Mouse (Mus musculus) embryonic fibroblast, embryonic 13.5 days (primary cell): Measurements from ENCODE around the gene Myo5c. TPM values are rescaled to one million over a fixed set of nuclear protein-coding genes. Genes with fewer than 3 reads are reported as not detected.

ENCODE experiments used
- H3K27ac ChIP-seq: 2 replicates; pipeline ENCODE4 v1.5.1; 2012; ENCODE audit warnings: low read length, control low read depth, inconsistent platforms; ENCODE audit not compliant: insufficient read depth
- H3K4me1 ChIP-seq: 2 replicates; pipeline ENCODE4 v1.6.1; 2011; ENCODE audit warnings: low read length; ENCODE audit not compliant: control insufficient read depth, insufficient read depth
- H3K4me3 ChIP-seq: 2 replicates; pipeline ENCODE4 v1.5.1; 2011; ENCODE audit warnings: mild to moderate bottlenecking, control low read depth, low read length; ENCODE audit not compliant: insufficient read depth
- CTCF ChIP-seq: IDR thresholded peaks from 2 replicates; pipeline ENCODE4 v1.5.1; 2011; ENCODE audit warnings: mild to moderate bottlenecking, control low read depth, low read length, moderate library complexity, borderline replicate concordance; ENCODE audit not compliant: insufficient read depth
- POLR2A ChIP-seq: IDR thresholded peaks from 2 replicates; pipeline ENCODE4 v1.6.1; 2011; ENCODE audit warnings: low read depth, mild to moderate bottlenecking, control low read depth, low read length, moderate library complexity
- polyA plus RNA-seq: library from polyadenylated mRNA; stranded (reverse); fragments of >200 nt; gene quantifications from 2 replicates; pipeline ENCODE4 v1.2.4, GENCODE M21; 2011; ENCODE audit warnings: low read depth; ENCODE audit not compliant: missing spikeins, insufficient read length

The Myo5c gene
- polyA plus RNA-seq, 1 experiment = 1.9 TPM

GRCm38 (mm10) chr9:75274486-75274885, 42.7 kb downstream of the Myo5c start:
- no peak for TF ChIP-seq CTCF
- TF ChIP-seq POLR2A = no peak
- Histone ChIP-seq H3K4me3 (no peak overlapping the region), H3K27ac (no peak overlapping the region), H3K4me1 (no peaks in the 10 kb centered on the region)

- H3K4me3 ChIP-seq = no peak overlapping the region
- no peaks in the 10 kb centered on the region for H3K4me1 ChIP-seq
- no peak overlapping the region for H3K27ac ChIP-seq
- TF ChIP-seq CTCF = no peak
These were observed 43.2 kb downstream of the Myo5c start for GRCm38 (mm10) chr9:75275051-75275450.

DNA sequence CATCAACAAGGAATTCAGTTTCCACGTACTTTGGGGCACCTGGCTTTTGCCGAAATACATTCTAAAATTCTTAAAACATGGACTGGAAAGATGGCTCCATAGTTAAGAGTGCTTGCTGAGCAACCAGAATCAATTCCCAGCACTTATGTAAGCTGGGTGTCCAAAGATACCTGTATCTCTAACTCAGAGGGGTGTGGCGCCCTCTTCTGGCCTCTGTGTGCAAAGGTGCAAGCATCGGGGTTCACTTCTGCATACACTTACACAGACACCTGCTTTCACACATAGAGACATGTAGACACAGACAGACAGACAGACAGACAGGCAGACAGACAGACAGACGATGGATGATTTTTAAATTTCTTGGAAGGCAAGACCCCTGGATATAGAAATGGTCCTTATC, 49.0 kb downstream of the Myo5c start:
- TF ChIP-seq CTCF = peak; percentile 43; the same call in 1 of the 2 replicates
- TF ChIP-seq POLR2A = no peak
- Histone ChIP-seq H3K4me3 (no peak overlapping the region), H3K27ac (no peak overlapping the region), H3K4me1 (no peaks in the 10 kb centered on the region)

- no peak overlapping the region for H3K27ac ChIP-seq
- H3K4me1 ChIP-seq = no peaks in the 10 kb centered on the region
- TF ChIP-seq CTCF = no peak
- no peak for TF ChIP-seq POLR2A
- no peak overlapping the region for H3K4me3 ChIP-seq
These were observed 50.4 kb downstream of the Myo5c start for GRCm38 (mm10) chr9:75282179-75282578.

GRCm38 (mm10) chr9:75282830-75283229, 51.0 kb downstream of the Myo5c start:
- TF ChIP-seq CTCF = peak; percentile 72; the same call in 1 of the 2 replicates
- TF ChIP-seq POLR2A = no peak
- Histone ChIP-seq H3K4me1 (no peaks in the 10 kb centered on the region), H3K4me3 (no peak overlapping the region), H3K27ac (no peak overlapping the region)

DNA sequence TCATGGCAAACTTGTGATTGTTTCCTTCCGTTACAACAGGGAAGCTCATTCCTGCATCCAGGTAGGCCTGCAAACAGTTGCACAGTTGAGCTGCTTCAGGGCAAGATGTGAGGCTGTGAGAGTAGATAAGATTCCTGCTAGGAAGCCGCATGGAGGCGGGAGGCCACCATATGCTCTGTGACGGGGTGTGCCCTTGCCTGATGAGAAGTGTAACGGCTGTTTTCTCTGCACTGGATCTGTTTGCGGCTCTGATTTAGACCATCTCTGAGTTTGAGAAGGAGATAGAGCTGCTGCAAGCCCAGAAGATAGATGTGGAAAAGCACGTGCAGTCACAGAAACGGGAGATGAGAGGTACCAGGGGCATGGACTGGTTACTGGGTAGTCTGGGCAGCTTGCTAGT, 51.8 kb downstream of the Myo5c start:
- H3K27ac ChIP-seq = no peak overlapping the region
- TF ChIP-seq POLR2A = no peak
- TF ChIP-seq CTCF = no peak
- no peak overlapping the region for H3K4me3 ChIP-seq
- H3K4me1 ChIP-seq = no peaks in the 10 kb centered on the region

- Histone ChIP-seq H3K27ac (no peak overlapping the region), H3K4me3 (no peak overlapping the region), H3K4me1 (no peaks in the 10 kb centered on the region)
- TF ChIP-seq POLR2A (no peak), CTCF (no peak)
These were observed 53.5 kb downstream of the Myo5c start for GRCm38 (mm10) chr9:75285363-75285762.

DNA sequence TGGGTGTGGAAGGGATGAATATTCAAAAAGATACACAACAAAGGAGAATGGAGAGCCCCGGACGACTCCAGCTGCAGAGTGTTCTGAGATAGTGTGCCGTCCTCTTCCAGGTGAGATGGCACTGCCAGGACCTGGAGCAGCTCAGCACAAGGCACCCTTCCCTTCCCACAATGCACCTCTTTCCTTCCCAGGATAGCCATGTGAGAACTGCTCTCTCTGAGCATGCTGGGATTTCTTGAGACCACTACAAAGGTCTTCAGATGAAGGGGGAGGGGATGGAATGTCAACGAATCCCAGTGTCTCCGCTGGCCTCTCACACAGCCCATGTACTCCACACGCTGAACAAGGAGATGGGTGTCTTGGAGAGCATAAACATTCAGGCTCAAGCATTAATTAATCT, 55.8 kb downstream of the Myo5c start:
- no peak overlapping the region for H3K4me3 ChIP-seq
- TF ChIP-seq CTCF (no peak), POLR2A (no peak)
- no peaks in the 10 kb centered on the region for H3K4me1 ChIP-seq
- no peak overlapping the region for H3K27ac ChIP-seq

DNA sequence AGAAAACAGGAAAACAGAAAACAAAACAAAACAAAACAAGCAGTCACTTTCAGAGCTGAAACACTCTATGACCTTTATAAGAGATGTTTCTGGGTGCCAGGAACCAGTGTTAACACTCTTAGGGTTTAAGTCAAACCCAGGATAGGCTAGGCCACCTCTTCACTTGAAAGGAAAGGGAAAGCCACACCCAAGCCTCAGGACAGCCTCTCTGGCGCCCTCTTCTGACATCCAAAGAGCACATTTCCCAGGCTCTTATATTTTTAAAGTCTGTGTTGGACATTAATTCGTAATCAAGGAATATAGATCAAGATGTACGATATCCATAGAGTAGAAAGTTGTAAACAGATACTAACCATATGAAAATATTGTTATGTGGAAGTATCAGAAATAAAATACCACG, 57.7 kb downstream of the Myo5c start:
- H3K4me1 ChIP-seq = no peaks in the 10 kb centered on the region
- no peak overlapping the region for H3K27ac ChIP-seq
- no peak overlapping the region for H3K4me3 ChIP-seq
- TF ChIP-seq CTCF = no peak
- no peak for TF ChIP-seq POLR2A

GRCm38 (mm10) chr9:75299342-75299741, 67.5 kb downstream of the Myo5c start:
- H3K4me1 ChIP-seq = no peaks in the 10 kb centered on the region
- no peak overlapping the region for H3K27ac ChIP-seq
- TF ChIP-seq CTCF (no peak), POLR2A (no peak)
- no peak overlapping the region for H3K4me3 ChIP-seq

- Histone ChIP-seq H3K4me1 (no peaks in the 10 kb centered on the region), H3K27ac (no peak overlapping the region), H3K4me3 (no peak overlapping the region)
- no peak for TF ChIP-seq CTCF
These were observed 71.2 kb downstream of the Myo5c start for GRCm38 (mm10) chr9:75303033-75303432.

DNA sequence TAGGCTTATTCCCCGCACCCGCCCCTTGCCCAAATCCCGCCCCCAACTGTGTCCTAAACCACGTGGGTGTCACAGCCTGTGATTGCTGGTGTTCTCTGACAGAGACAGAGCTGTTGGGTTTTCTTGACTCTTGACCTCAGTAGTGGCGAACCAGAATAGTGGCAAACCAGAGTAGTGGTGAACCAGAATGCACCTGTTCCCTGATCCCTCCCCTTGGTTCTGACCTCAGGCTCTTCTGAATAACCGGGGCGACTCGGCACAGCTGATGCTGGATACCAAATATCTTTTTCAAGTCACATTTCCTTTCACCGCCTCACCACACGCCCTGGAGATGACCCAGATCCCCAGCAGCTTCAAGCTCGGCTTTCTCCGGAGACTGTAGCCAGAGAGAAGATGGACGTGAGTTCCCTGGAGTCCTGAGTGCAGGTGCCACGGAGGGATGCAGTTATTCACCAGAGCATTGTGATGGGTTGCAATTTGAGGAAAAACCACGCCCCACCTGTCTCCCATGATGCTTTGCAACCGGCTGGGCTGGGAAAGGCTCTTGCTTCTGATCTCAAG, 72.0 kb downstream of the Myo5c start:
- Histone ChIP-seq H3K27ac (no peak overlapping the region), H3K4me1 (no peaks in the 10 kb centered on the region), H3K4me3 (no peak overlapping the region)
- TF ChIP-seq CTCF = no peak
